Mouse (Mus musculus): ENCODE measurements at regions not wholly inside any gene's neighbourhood (a gene's known extent, or its start where the extent isn't known, plus 50 kb on each side); places are given as distances from the start of the nearest gene placed in this dataset.
"Not testable (repeated sequence)": the region's sequence is repeated elsewhere in the genome, so short reads cannot be mapped to it uniquely, and the experiment has no call there.

- no peak for ATAC-seq (ENCODE audit: extremely low read depth, insufficient number of reproducible peaks, low FRiP score, poor library complexity, severe bottlenecking)
Observed at GRCm38 (mm10) chr2:79010273-79010672, 142.3 kb downstream of the Ube2e3 start.

GRCm38 (mm10) chr2:79018732-79019423 lies 151.0 kb downstream of the Ube2e3 start:
- ATAC-seq (ENCODE audit: extremely low read depth, insufficient number of reproducible peaks, low FRiP score, poor library complexity, severe bottlenecking): peak; percentile 83

- ATAC-seq (ENCODE audit: extremely low read depth, insufficient number of reproducible peaks, low FRiP score, poor library complexity, severe bottlenecking): peak; percentile 60; the same call in 1 of the 2 replicates
Observed at GRCm38 (mm10) chr2:79022954-79023353, 155.0 kb downstream of the Ube2e3 start.

GRCm38 (mm10) chr2:79025678-79026077 lies 157.8 kb downstream of the Ube2e3 start:
- no peak for ATAC-seq (ENCODE audit: extremely low read depth, insufficient number of reproducible peaks, low FRiP score, poor library complexity, severe bottlenecking)

GRCm38 (mm10) chr2:79030990-79031389 lies 163.1 kb downstream of the Ube2e3 start:
- ATAC-seq (ENCODE audit: extremely low read depth, insufficient number of reproducible peaks, low FRiP score, poor library complexity, severe bottlenecking): no peak

- peak; percentile 80 for ATAC-seq (ENCODE audit: extremely low read depth, insufficient number of reproducible peaks, low FRiP score, poor library complexity, severe bottlenecking)
Observed at GRCm38 (mm10) chr2:79036296-79036695, 168.4 kb downstream of the Ube2e3 start.

- ATAC-seq (ENCODE audit: extremely low read depth, insufficient number of reproducible peaks, low FRiP score, poor library complexity, severe bottlenecking): no peak
Observed at GRCm38 (mm10) chr2:79038624-79039023, 170.7 kb downstream of the Ube2e3 start.

- ATAC-seq (ENCODE audit: extremely low read depth, insufficient number of reproducible peaks, low FRiP score, poor library complexity, severe bottlenecking): not testable (repeated sequence)
Observed at GRCm38 (mm10) chr2:79044804-79045203, 176.9 kb downstream of the Ube2e3 start.

- no peak for ATAC-seq (ENCODE audit: extremely low read depth, insufficient number of reproducible peaks, low FRiP score, poor library complexity, severe bottlenecking)
Observed at GRCm38 (mm10) chr2:79045508-79045907, 177.6 kb downstream of the Ube2e3 start.

- no peak for ATAC-seq (ENCODE audit: extremely low read depth, insufficient number of reproducible peaks, low FRiP score, poor library complexity, severe bottlenecking)
Observed at GRCm38 (mm10) chr2:79048020-79048419, 180.1 kb downstream of the Ube2e3 start.

- ATAC-seq (ENCODE audit: extremely low read depth, insufficient number of reproducible peaks, low FRiP score, poor library complexity, severe bottlenecking): no peak
Observed at GRCm38 (mm10) chr2:79048777-79049537, 181.0 kb downstream of the Ube2e3 start.

- ATAC-seq (ENCODE audit: extremely low read depth, insufficient number of reproducible peaks, low FRiP score, poor library complexity, severe bottlenecking): 0 out of 2 replicates have a peak, but pooled peaks have one; percentile 23
Observed at GRCm38 (mm10) chr2:79050495-79051046, 182.6 kb downstream of the Ube2e3 start.

GRCm38 (mm10) chr2:79052226-79052625 lies 184.3 kb downstream of the Ube2e3 start:
- no peak for ATAC-seq (ENCODE audit: extremely low read depth, insufficient number of reproducible peaks, low FRiP score, poor library complexity, severe bottlenecking)

GRCm38 (mm10) chr2:79056138-79056537 lies 188.2 kb downstream of the Ube2e3 start:
- ATAC-seq (ENCODE audit: extremely low read depth, insufficient number of reproducible peaks, low FRiP score, poor library complexity, severe bottlenecking): peak; percentile 57; the same call in 1 of the 2 replicates

- ATAC-seq (ENCODE audit: extremely low read depth, insufficient number of reproducible peaks, low FRiP score, poor library complexity, severe bottlenecking): no peak
Observed at GRCm38 (mm10) chr2:79059115-79059943, 191.4 kb downstream of the Ube2e3 start.

GRCm38 (mm10) chr2:79059944-79060238 lies 192.0 kb downstream of the Ube2e3 start:
- no peak for ATAC-seq (ENCODE audit: extremely low read depth, insufficient number of reproducible peaks, low FRiP score, poor library complexity, severe bottlenecking)

GRCm38 (mm10) chr2:79060320-79060719 lies 192.4 kb downstream of the Ube2e3 start:
- peak; percentile 80 for ATAC-seq (ENCODE audit: extremely low read depth, insufficient number of reproducible peaks, low FRiP score, poor library complexity, severe bottlenecking)

- ATAC-seq (ENCODE audit: extremely low read depth, insufficient number of reproducible peaks, low FRiP score, poor library complexity, severe bottlenecking): no peak
Observed at GRCm38 (mm10) chr2:79061645-79062044, 193.6 kb upstream of the Itga4 start.

- ATAC-seq (ENCODE audit: extremely low read depth, insufficient number of reproducible peaks, low FRiP score, poor library complexity, severe bottlenecking): no peak
Observed at GRCm38 (mm10) chr2:79062196-79062636, 193.0 kb upstream of the Itga4 start.

All from neutrophil, adult 5-6 weeks (primary cell).